Mouse (Mus musculus) heart, adult 2 months (tissue): ENCODE data around the gene Sema5b. TPM values are rescaled to one million over a fixed set of nuclear protein-coding genes. Genes with fewer than 3 reads are reported as not detected.

Experiments used
- DNase-seq, 2 experiments: peaks; one replicate each; pipeline ENCODE4 v3.0.0; 2021
- H3K27ac ChIP-seq: fragments of 200-600 bp; 2 replicates; pipeline ENCODE4 v1.8.1; 2022
- H3K27me3 ChIP-seq: fragments of 200-500 bp; 2 replicates; pipeline ENCODE4 v1.6.1; 2012; ENCODE audit warnings: mild to moderate bottlenecking, low read length, inconsistent platforms, mixed read lengths; ENCODE audit not compliant: control insufficient read depth, insufficient read depth
- H3K36me3 ChIP-seq: fragments of 200-500 bp; 2 replicates; pipeline ENCODE4 v1.6.1; 2012; ENCODE audit warnings: low read length, inconsistent platforms; ENCODE audit not compliant: control insufficient read depth, insufficient read depth
- H3K4me1 ChIP-seq: fragments of 200-500 bp; 2 replicates; pipeline ENCODE4 v1.6.1; 2011; ENCODE audit warnings: low read length; ENCODE audit not compliant: control insufficient read depth, insufficient read depth
- H3K4me3 ChIP-seq: fragments of 200-600 bp; 2 replicates; pipeline ENCODE4 v1.8.1; 2022
- H3K79me2 ChIP-seq: fragments of 200-500 bp; replicated peaks from 2 replicates; pipeline ENCODE4 v1.6.1; 2012; ENCODE audit warnings: mild to moderate bottlenecking, inconsistent platforms, low read length, moderate library complexity, mixed read lengths; ENCODE audit not compliant: control insufficient read depth, insufficient read depth
- H3K9ac ChIP-seq: fragments of 200-500 bp; 2 replicates; pipeline ENCODE4 v1.6.1; 2012; ENCODE audit warnings: low read depth, mild to moderate bottlenecking, control low read depth, inconsistent platforms, low read length, mixed read lengths
- CTCF ChIP-seq: fragments of 200-600 bp; IDR thresholded peaks from 2 replicates; pipeline ENCODE4 v1.8.1; 2022; ENCODE audit warnings: antibody characterized with exemption, mild to moderate bottlenecking, moderate library complexity
- EP300 ChIP-seq: fragments of 200-500 bp; IDR thresholded peaks from 2 replicates; pipeline ENCODE4 v1.6.1; 2011; ENCODE audit warnings: low read depth, low read length, control low read depth; ENCODE audit not compliant: insufficient read depth
- POLR2A ChIP-seq: fragments of 200-500 bp; IDR thresholded peaks from 2 replicates; pipeline ENCODE4 v1.6.1; 2011; ENCODE audit warnings: mild to moderate bottlenecking, low read depth, low read length, control low read depth; ENCODE audit not compliant: insufficient read depth
- WGBS: fragments of 180-500 bp; shearing (Covaris S2); methylation state at CpG from one replicate; pipeline ENCODE4 v1.1.7; 2018; 5-methylcytosine and 5-hydroxymethylcytosine counted together
- intact Hi-C: fragments of 180-260 bp; cut with DNase I; formaldehyde crosslinking; loops from one replicate; pipeline ENCODE4 v1.15.1; 2025
- polyA plus RNA-seq: library from polyadenylated mRNA; depleted of rRNA; stranded (reverse); fragments of >200 nt; gene quantifications from 2 replicates; pipeline ENCODE4 v1.2.3, GENCODE M21; 2012
- total RNA-seq, 2 experiments: library from RNA; stranded (reverse); gene quantifications; 2 replicates each; pipeline ENCODE4 v1.2.3; 2021

The Sema5b gene
- total and polyA plus RNA-seq, 3 experiments, result 1.5 to 3.0 (median 1.8) TPM

DNA sequence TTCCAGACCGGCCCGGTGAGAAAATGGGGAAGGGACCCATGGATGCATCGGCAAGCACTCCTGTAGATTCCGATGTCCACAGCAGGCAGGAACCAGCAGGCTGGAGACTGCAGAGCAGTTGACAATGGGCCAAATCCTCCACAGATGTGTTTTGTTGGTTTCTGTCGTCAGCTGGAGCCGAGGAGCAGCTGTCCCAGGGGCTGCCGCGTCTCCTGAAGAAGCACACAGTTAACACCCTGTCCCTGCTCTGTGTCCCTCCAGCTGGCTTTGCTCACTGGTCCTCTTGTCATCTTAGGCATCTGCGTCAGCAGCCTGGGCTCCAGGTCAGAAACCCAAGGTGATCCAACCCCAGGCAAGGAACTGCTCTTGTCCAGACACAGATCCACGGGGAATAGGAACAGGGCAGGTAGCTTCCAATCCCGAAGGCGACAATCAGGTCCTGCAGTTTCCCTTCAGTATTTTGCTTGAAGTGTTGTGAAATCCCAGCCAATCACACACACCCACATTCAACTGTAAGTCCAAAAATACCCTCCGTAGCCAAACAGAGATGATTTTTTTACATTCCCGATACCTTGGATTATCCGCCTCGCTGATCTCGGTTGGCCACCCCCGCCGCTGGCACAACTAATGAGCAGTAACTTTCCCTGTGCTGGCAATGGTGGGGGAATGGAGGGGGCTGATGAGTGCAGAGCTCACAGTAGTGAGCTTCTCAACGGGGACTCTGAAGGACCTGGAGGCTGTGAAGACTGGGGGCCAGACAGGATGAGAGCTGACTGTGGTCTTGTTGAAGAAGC, 63.0 kb downstream of the Sema5b start:
- 41% methylated on average over 20 of the region's 20 CpGs for WGBS
- Histone ChIP-seq H3K4me3 (no peak overlapping the region), H3K4me1 (no peaks in the 10 kb centered on the region), H3K9ac (no peak overlapping the region), H3K36me3 (no peaks in the 10 kb centered on the region), H3K79me2 (no peaks in the 10 kb centered on the region), H3K27ac (no peak overlapping the region), H3K27me3 (0 out of 2 replicates have a peak, but pooled peaks cover 2% of the 10 kb centered on the region)
- no peak for TF ChIP-seq POLR2A
- TF ChIP-seq EP300, result 0 out of 2 replicates have a peak, but pooled peaks have one; percentile 39
- no peak for TF ChIP-seq CTCF
- intact Hi-C loops, result no loop called here
- peak; percentile 48 to 61 for DNase-seq

DNA sequence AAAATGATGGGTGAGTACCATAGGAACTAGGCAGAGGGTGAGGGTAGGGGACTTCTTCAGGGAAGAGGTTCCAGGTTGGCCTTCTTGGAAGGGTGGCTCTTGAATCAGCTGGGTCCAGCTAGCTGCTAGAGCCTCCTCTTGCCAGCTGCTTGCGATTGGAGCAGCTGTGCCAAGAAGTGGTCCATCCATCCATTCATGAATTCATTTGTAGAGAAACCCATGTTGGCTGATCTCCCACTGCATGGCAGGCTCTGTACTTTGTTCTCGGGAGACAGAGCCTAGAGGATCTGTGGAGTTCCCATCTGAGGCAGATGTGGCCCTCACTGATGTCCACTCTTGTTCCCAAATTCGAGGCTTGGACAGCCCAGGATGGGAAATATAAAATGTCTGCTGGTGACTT, 66.3 kb downstream of the Sema5b start:
- Histone ChIP-seq H3K9ac (no peak overlapping the region), H3K4me1 (no peaks in the 10 kb centered on the region), H3K4me3 (no peak overlapping the region), H3K36me3 (no peaks in the 10 kb centered on the region), H3K27me3 (no peaks in the 10 kb centered on the region), H3K79me2 (no peaks in the 10 kb centered on the region), H3K27ac (no peak overlapping the region)
- intact Hi-C loops, result no loop called here
- DNase-seq, result no peak
- no peak for TF ChIP-seq EP300
- no peak for TF ChIP-seq POLR2A
- no peak for TF ChIP-seq CTCF
- WGBS, result 82% methylated on average over 3 of the region's 3 CpGs

DNA sequence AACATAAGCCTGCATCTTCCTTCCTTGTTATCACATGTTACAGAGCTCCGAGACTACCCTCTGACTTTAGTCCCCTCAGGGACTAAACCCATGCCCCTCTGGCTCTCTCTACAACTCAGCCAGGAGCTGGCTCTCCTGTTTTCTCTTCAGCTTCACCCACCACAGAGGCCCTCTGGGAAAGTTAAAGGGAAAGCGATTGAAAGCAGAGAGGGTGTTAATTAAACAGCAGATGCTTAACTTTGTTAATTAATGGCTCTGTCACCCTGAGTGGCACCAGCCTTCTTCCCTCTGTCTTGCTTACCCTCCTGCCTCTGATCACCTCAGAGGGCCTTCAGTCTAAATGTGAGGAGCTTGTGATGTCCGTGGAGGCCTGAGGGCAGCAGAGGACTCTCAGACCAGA, 67.3 kb downstream of the Sema5b start:
- Histone ChIP-seq H3K27ac (no peak overlapping the region), H3K4me3 (no peak overlapping the region), H3K36me3 (no peaks in the 10 kb centered on the region), H3K27me3 (no peaks in the 10 kb centered on the region), H3K79me2 (no peaks in the 10 kb centered on the region), H3K4me1 (no peaks in the 10 kb centered on the region), H3K9ac (no peak overlapping the region)
- 63% methylated on average over 3 of the region's 3 CpGs for WGBS
- TF ChIP-seq EP300, result no peak
- no peak for TF ChIP-seq CTCF
- TF ChIP-seq POLR2A, result no peak
- no peak for DNase-seq
- intact Hi-C loops, result no loop called here

DNA sequence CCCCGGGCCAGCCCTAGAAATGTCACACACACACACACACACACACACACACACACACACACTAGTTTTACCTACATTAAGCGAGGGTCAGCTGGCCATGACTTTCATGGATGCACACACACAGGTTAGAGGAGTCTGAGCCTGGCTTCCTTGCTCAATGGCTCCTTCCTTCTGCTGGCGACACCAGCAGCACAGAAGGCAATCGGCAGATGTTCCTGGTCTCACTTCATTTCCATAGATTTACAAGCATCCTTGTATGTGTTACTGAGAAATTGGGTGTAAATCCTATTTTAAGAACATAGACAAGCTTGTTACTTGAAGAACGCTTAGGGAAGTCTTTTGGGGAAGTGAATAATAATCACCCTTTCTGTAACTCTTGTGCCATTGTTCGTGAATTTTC, 68.6 kb downstream of the Sema5b start:
- intact Hi-C loops, result no loop called here
- TF ChIP-seq POLR2A, result no peak
- no peak for TF ChIP-seq CTCF
- no peak for TF ChIP-seq EP300
- Histone ChIP-seq H3K4me3 (no peak overlapping the region), H3K79me2 (no peaks in the 10 kb centered on the region), H3K4me1 (no peaks in the 10 kb centered on the region; the same call in 1 of the 2 replicates), H3K9ac (no peak overlapping the region), H3K36me3 (no peaks in the 10 kb centered on the region), H3K27ac (no peak overlapping the region), H3K27me3 (no peaks in the 10 kb centered on the region)
- no peak for DNase-seq
- WGBS, result 67% methylated on average over 6 of the region's 6 CpGs

- 40% methylated on average over 17 of the region's 17 CpGs for WGBS
- no peak for TF ChIP-seq CTCF
- TF ChIP-seq EP300, result no peak
- no peak for TF ChIP-seq POLR2A
Measured at GRCm38 (mm10) chr16:35613851-35614804, 73.2 kb downstream of the Sema5b start.

More at GRCm38 (mm10) chr16:35613851-35614804, 73.2 kb downstream of the Sema5b start:
- peak in 1 of 2 experiments; percentile 24 for DNase-seq
- intact Hi-C loops, result no loop called here
- H3K36me3 ChIP-seq, result no peaks in the 10 kb centered on the region
- H3K9ac ChIP-seq, result no peak overlapping the region
- H3K4me3 ChIP-seq, result no peak overlapping the region
- H3K4me1 ChIP-seq, result no peaks in the 10 kb centered on the region; the same call in 1 of the 2 replicates
- H3K27me3 ChIP-seq, result no peaks in the 10 kb centered on the region
- no peak overlapping the region for H3K27ac ChIP-seq
- H3K79me2 ChIP-seq, result no peaks in the 10 kb centered on the region
